Mouse (Mus musculus) erythroblast, embryonic 14.5 days (primary cell): ENCODE measurements around the gene Syt7. TPM values are rescaled to one million over a fixed set of nuclear protein-coding genes. Genes with fewer than 3 reads are reported as not detected.

Experiments
- H3K27me3 ChIP-seq: 2 replicates; pipeline ENCODE4 v1.6.1; 2012; ENCODE audit warnings: inconsistent platforms; ENCODE audit not compliant: control insufficient read depth
- H3K36me3 ChIP-seq: 2 replicates; pipeline ENCODE4 v1.6.1; 2012; ENCODE audit warnings: mild to moderate bottlenecking, inconsistent platforms; ENCODE audit not compliant: control insufficient read depth
- H3K4me1 ChIP-seq: 2 replicates; pipeline ENCODE4 v1.6.1; 2012; ENCODE audit warnings: inconsistent platforms; ENCODE audit not compliant: control insufficient read depth
- H3K4me3 ChIP-seq: replicated peaks from 2 replicates; pipeline ENCODE3; 2012; ENCODE audit warnings: moderate library complexity, mild to moderate bottlenecking, inconsistent platforms
- H3K9me3 ChIP-seq: 2 replicates; pipeline ENCODE4 v1.6.1; 2012; ENCODE audit warnings: low read length, inconsistent platforms, mixed read lengths; ENCODE audit not compliant: control insufficient read depth
- GATA1 ChIP-seq: IDR thresholded peaks from 2 replicates; pipeline ENCODE4 v1.6.1; 2012; ENCODE audit warnings: low read length, inconsistent platforms, mixed read lengths
- TAL1 ChIP-seq: IDR thresholded peaks from 3 replicates; pipeline ENCODE4 v1.6.1; 2012; ENCODE audit warnings: low read length, inconsistent platforms, mixed read lengths
- polyA plus RNA-seq: library from polyadenylated mRNA; stranded (reverse); fragments of >175 nt; gene quantifications from 2 replicates; pipeline ENCODE4 v1.2.3, GENCODE M21; 2012

The Syt7 gene
- polyA plus RNA-seq, 1 experiment = not detected

DNA sequence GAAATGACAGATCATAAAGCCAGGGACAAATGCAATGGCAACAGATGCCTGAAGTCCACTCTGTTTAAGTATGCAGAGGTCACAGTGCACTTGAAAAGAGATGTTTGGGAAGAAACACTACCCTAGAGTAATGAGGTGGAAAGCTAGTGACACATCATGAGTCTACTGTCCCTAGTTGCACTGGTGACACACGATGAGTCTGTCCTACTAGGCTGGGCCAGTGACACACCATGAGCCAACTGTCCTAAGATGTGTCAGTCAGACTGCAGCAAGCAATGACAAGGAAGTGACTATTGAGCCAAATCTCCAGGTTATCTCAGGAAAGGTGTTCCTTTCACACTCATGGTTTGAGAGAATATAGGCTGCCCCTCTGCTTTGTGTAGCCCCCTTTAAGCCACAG lies 106.8 kb downstream of the Syt7 start:
- TF ChIP-seq TAL1 = no peak
- TF ChIP-seq GATA1 = no peak
- H3K36me3 ChIP-seq = peaks cover 47% of the 10 kb centered on the region

GRCm38 (mm10) chr19:10496976-10497375 lies 108.1 kb downstream of the Syt7 start:
- TF ChIP-seq TAL1 = no peak
- no peak for TF ChIP-seq GATA1
- Histone ChIP-seq H3K36me3 (peaks cover 60% of the 10 kb centered on the region), H3K4me1 (no peaks in the 10 kb centered on the region), H3K9me3 (no peaks in the 10 kb centered on the region), H3K4me3 (no peak overlapping the region), H3K27me3 (no peaks in the 10 kb centered on the region; the same call in none of the 2 replicates)

More for the DNA sequence above, 106.8 kb downstream of the Syt7 start:
- no peak overlapping the region for H3K4me3 ChIP-seq
- no peaks in the 10 kb centered on the region for H3K4me1 ChIP-seq
- H3K9me3 ChIP-seq = no peaks in the 10 kb centered on the region
- no peaks in the 10 kb centered on the region; the same call in none of the 2 replicates for H3K27me3 ChIP-seq

GRCm38 (mm10) chr19:10497512-10498160 lies 108.7 kb downstream of the Syt7 start:
- no peak for TF ChIP-seq TAL1
- no peak for TF ChIP-seq GATA1
- peaks cover 67% of the 10 kb centered on the region for H3K36me3 ChIP-seq
- no peak overlapping the region for H3K4me3 ChIP-seq

DNA sequence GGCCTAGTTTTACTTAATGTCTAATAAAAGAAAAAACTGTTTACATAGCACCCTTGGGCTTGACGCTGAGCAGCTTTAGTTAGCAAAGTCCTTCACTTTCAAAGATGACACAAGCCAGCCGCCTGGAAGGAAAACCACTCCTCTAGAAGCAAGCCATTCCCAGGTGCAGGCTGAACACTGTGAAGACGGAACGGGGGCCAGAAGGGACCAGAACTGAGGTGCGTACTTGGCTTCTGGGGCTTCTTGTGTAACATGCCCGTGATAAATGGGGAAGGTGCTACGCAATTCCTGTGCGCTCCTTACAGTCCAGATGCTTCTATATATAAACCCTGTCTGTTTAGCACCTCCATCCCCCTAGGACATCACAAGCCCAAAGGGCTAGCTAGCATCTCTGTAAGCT lies 111.7 kb downstream of the Syt7 start:
- Histone ChIP-seq H3K9me3 (no peaks in the 10 kb centered on the region), H3K4me3 (no peak overlapping the region), H3K27me3 (no peaks in the 10 kb centered on the region), H3K4me1 (no peaks in the 10 kb centered on the region), H3K36me3 (peaks cover 91% of the 10 kb centered on the region)
- no peak for TF ChIP-seq GATA1
- no peak for TF ChIP-seq TAL1

More at GRCm38 (mm10) chr19:10497512-10498160, 108.7 kb downstream of the Syt7 start:
- H3K27me3 ChIP-seq = no peaks in the 10 kb centered on the region
- H3K9me3 ChIP-seq = no peaks in the 10 kb centered on the region
- H3K4me1 ChIP-seq = no peaks in the 10 kb centered on the region

GRCm38 (mm10) chr19:10502571-10502970 lies 113.7 kb downstream of the Syt7 start:
- H3K27me3 ChIP-seq = no peaks in the 10 kb centered on the region
- H3K4me1 ChIP-seq = no peaks in the 10 kb centered on the region
- TF ChIP-seq GATA1 = no peak
- no peak for TF ChIP-seq TAL1
- no peaks in the 10 kb centered on the region for H3K9me3 ChIP-seq
- no peak overlapping the region for H3K4me3 ChIP-seq
- H3K36me3 ChIP-seq = peaks cover 93% of the 10 kb centered on the region

Other genes starting within 250 kb of the Syt7 start
- gene Fads1, start 206.2 kb upstream of the Syt7 start, polyA plus RNA-seq = 3.0 and 3.7 TPM in 2 replicates
- gene Tmem258, start 185.1 kb upstream of the Syt7 start, polyA plus RNA-seq = 1.6 and 2.2 TPM in 2 replicates
- gene Fen1, start 184.9 kb upstream of the Syt7 start, polyA plus RNA-seq = 9.7 and 14.5 TPM in 2 replicates
- 0.02 TPM in 1 of 2 replicates, not detected in the other for gene Myrf, start 148.3 kb upstream of the Syt7 start, polyA plus RNA-seq
- 0.01 TPM in 2 replicates for gene Dagla, start 84.2 kb upstream of the Syt7 start, polyA plus RNA-seq
- not detected in 2 replicates for gene Lrrc10b, start 68.4 kb downstream of the Syt7 start, polyA plus RNA-seq
- gene Ppp1r32, start 93.8 kb downstream of the Syt7 start, polyA plus RNA-seq = 0.16 and 0.30 TPM in 2 replicates
- gene Cpsf7, start 136.2 kb downstream of the Syt7 start, polyA plus RNA-seq = 1.5 and 2.5 TPM in 2 replicates
- gene Sdhaf2, start 137.1 kb downstream of the Syt7 start, polyA plus RNA-seq = 0.36 and 0.44 TPM in 2 replicates
- 0.13 and 0.14 TPM in 2 replicates for gene Tmem216, start 167.1 kb downstream of the Syt7 start, polyA plus RNA-seq
- gene Cyb561a3, start 188.1 kb downstream of the Syt7 start, polyA plus RNA-seq = 0.30 and 0.42 TPM in 2 replicates
- gene Tmem138, start 188.3 kb downstream of the Syt7 start, polyA plus RNA-seq = 0.22 and 0.41 TPM in 2 replicates
- gene Ddb1, start 216.2 kb downstream of the Syt7 start, polyA plus RNA-seq = 2.3 and 2.8 TPM in 2 replicates
- 0.31 and 0.64 TPM in 2 replicates for gene Tkfc, start 216.6 kb downstream of the Syt7 start, polyA plus RNA-seq
- 0.11 and 0.12 TPM in 2 replicates for gene Vwce, start 245.1 kb downstream of the Syt7 start, polyA plus RNA-seq